Mouse (Mus musculus): ENCODE data around the gene Elavl3. TPM values are rescaled to one million over a fixed set of nuclear protein-coding genes. Genes with fewer than 3 reads are reported as not detected.
A peak's percentile ranks its signal among the peaks of the same experiment; 100 is the strongest.

The Elavl3 gene
- total and polyA plus RNA-seq, 3 experiments, result 0.15 to 1.1 TPM; not detected in 1

- no peaks in the 10 kb centered on the region for H3K36me3 ChIP-seq (ENCODE audit: control insufficient read depth in 1 of 2, insufficient read depth in 2 of 2, low read length in 2 of 2)
- no peaks in the 10 kb centered on the region for H3K4me1 ChIP-seq (ENCODE audit: control insufficient read depth in 1 of 2, insufficient read depth in 2 of 2, low read length in 2 of 2)
- no peak for DNase-seq (ENCODE audit: low read depth, low spot score)
- H3K27me3 ChIP-seq (ENCODE audit: control insufficient read depth in 1 of 2, insufficient read depth in 2 of 2, low read length in 2 of 2), result peaks cover 4 to 5% of the 10 kb centered on the region in 2 experiments; a peak in 3 of 4 replicates
- no peak for TF ChIP-seq JUND (IDR thresholded peaks at IDR 0.05; ENCODE audit: low read depth, low read length)
- TF ChIP-seq CTCF (IDR thresholded peaks at IDR 0.05 in 2 of 3, conservative IDR thresholded peaks at IDR 0.05 in 1 of 3; ENCODE audit: control insufficient read depth in 1 of 3, insufficient read depth in 1 of 3, low read depth in 2 of 3, low read length in 3 of 3, poor library complexity in 1 of 3, severe bottlenecking in 1 of 3), result peak in 1 of 3 experiments; percentile 3; a peak in 1 of 6 replicates
- no peak overlapping the region for H3K9ac ChIP-seq (ENCODE audit: control insufficient read depth, low read depth, low read length, poor library complexity, severe bottlenecking)
- H3K27ac ChIP-seq (ENCODE audit: control insufficient read depth, low read depth, low read length), result no peak overlapping the region
- no peaks in the 10 kb centered on the region for H3K79me2 ChIP-seq (ENCODE audit: control insufficient read depth, insufficient read depth, low read length, poor library complexity)
- no peak overlapping the region for H3K4me3 ChIP-seq (ENCODE audit: control insufficient read depth in 1 of 2, insufficient read depth in 1 of 2, low read depth in 2 of 2, low read length in 2 of 2)
- no peaks in the 10 kb centered on the region for H3K9me3 ChIP-seq (replicated peaks; ENCODE audit: insufficient read depth, low read length)
Measured at GRCm38 (mm10) chr9:21976626-21977175, 75.1 kb downstream of the Elavl3 start.

- Histone ChIP-seq H3K27me3 (ENCODE audit: control insufficient read depth in 1 of 2, insufficient read depth in 2 of 2, low read length in 2 of 2) (peaks cover 2 to 4% of the 10 kb centered on the region in 2 experiments; a peak in 2 of 4 replicates), H3K4me1 (ENCODE audit: control insufficient read depth in 1 of 2, insufficient read depth in 2 of 2, low read length in 2 of 2) (peaks cover under 1% of the 10 kb centered on the region in 2 experiments; a peak in 3 of 4 replicates), H3K27ac (ENCODE audit: control insufficient read depth, low read depth, low read length) (no peak overlapping the region), H3K36me3 (ENCODE audit: control insufficient read depth in 1 of 2, insufficient read depth in 2 of 2, low read length in 2 of 2) (peaks cover 0 to under 1% of the 10 kb centered on the region in 2 experiments; a peak in 2 of 4 replicates), H3K9me3 (replicated peaks; ENCODE audit: insufficient read depth, low read length) (no peaks in the 10 kb centered on the region), H3K4me3 (ENCODE audit: control insufficient read depth in 1 of 2, insufficient read depth in 1 of 2, low read depth in 2 of 2, low read length in 2 of 2) (no peak overlapping the region), H3K79me2 (ENCODE audit: control insufficient read depth, insufficient read depth, low read length, poor library complexity) (no peaks in the 10 kb centered on the region), H3K9ac (ENCODE audit: control insufficient read depth, low read depth, low read length, poor library complexity, severe bottlenecking) (no peak overlapping the region)
- TF ChIP-seq POLR2A (IDR thresholded peaks at IDR 0.05; ENCODE audit: control insufficient read depth in 1 of 2, insufficient read depth in 1 of 2, low read depth in 1 of 2, low read length in 2 of 2, poor library complexity in 1 of 2), result no peak
- no peak for DNase-seq (ENCODE audit: low read depth, low spot score)
Measured at GRCm38 (mm10) chr9:21969304-21969703, 82.5 kb downstream of the Elavl3 start.

- H3K9ac ChIP-seq (ENCODE audit: control insufficient read depth, low read depth, low read length, poor library complexity, severe bottlenecking), result no peak overlapping the region
- H3K27ac ChIP-seq (ENCODE audit: control insufficient read depth, low read depth, low read length), result no peak overlapping the region
- H3K4me3 ChIP-seq (ENCODE audit: control insufficient read depth in 1 of 2, insufficient read depth in 1 of 2, low read depth in 2 of 2, low read length in 2 of 2), result no peak overlapping the region
- peaks cover 4% of the 10 kb centered on the region in 2 experiments for H3K4me1 ChIP-seq (ENCODE audit: control insufficient read depth in 1 of 2, insufficient read depth in 2 of 2, low read length in 2 of 2)
- no peaks in the 10 kb centered on the region for H3K79me2 ChIP-seq (ENCODE audit: control insufficient read depth, insufficient read depth, low read length, poor library complexity)
- no peak for TF ChIP-seq ZNF384 (IDR thresholded peaks at IDR 0.05; ENCODE audit: low read depth, low read length)
- no peak for TF ChIP-seq BHLHE40 (IDR thresholded peaks at IDR 0.05; ENCODE audit: borderline replicate concordance, low read depth, low read length)
- no peak for TF ChIP-seq POLR2AphosphoS5 (IDR thresholded peaks at IDR 0.05; ENCODE audit: borderline replicate concordance, low read depth, low read length)
- TF ChIP-seq ETS1 (IDR thresholded peaks at IDR 0.05; ENCODE audit: low read depth, low read length), result no peak
- no peak for TF ChIP-seq MEF2A (IDR thresholded peaks at IDR 0.05; ENCODE audit: extremely low read depth, insufficient replicate concordance, low read depth, low read length, poor library complexity, severe bottlenecking)
- TF ChIP-seq GABPA (IDR thresholded peaks at IDR 0.05; ENCODE audit: low read depth, low read length), result no peak
- no peak for TF ChIP-seq MYB (IDR thresholded peaks at IDR 0.05; ENCODE audit: low read depth, low read length)
- no peak for TF ChIP-seq JUND (IDR thresholded peaks at IDR 0.05; ENCODE audit: low read depth, low read length)
- TF ChIP-seq CHD1 (IDR thresholded peaks at IDR 0.05; ENCODE audit: low read depth, low read length), result no peak
- no peak for TF ChIP-seq KAT2A (conservative IDR thresholded peaks at IDR 0.05; ENCODE audit: low read depth, low read length)
- no peak for TF ChIP-seq RAD21 (IDR thresholded peaks at IDR 0.05; ENCODE audit: low read depth, low read length)
- no peak for TF ChIP-seq SMC3 (IDR thresholded peaks at IDR 0.05; ENCODE audit: low read depth, low read length)
- no peak for TF ChIP-seq ZKSCAN1 (IDR thresholded peaks at IDR 0.05; ENCODE audit: low read depth, low read length)
- no peak for TF ChIP-seq ZMIZ1 (IDR thresholded peaks at IDR 0.05; ENCODE audit: low read depth, low read length)
- TF ChIP-seq EP300 (IDR thresholded peaks at IDR 0.05; ENCODE audit: low read depth in 1 of 2, low read length in 2 of 2), result no peak
- TF ChIP-seq MAZ (IDR thresholded peaks at IDR 0.05; ENCODE audit: low read depth, low read length), result no peak
- TF ChIP-seq CHD2 (IDR thresholded peaks at IDR 0.05; ENCODE audit: low read length), result no peak
- TF ChIP-seq UBTF (IDR thresholded peaks at IDR 0.05; ENCODE audit: borderline replicate concordance, insufficient read depth, low read depth, low read length), result no peak
- H3K27me3 ChIP-seq (ENCODE audit: control insufficient read depth in 1 of 2, insufficient read depth in 2 of 2, low read length in 2 of 2), result peaks cover 2 to 4% of the 10 kb centered on the region in 2 experiments; a peak in 2 of 4 replicates
- H3K9me3 ChIP-seq (replicated peaks; ENCODE audit: insufficient read depth, low read length), result no peaks in the 10 kb centered on the region
- peaks cover 0 to 4% of the 10 kb centered on the region in 2 experiments; a peak in 2 of 4 replicates for H3K36me3 ChIP-seq (ENCODE audit: control insufficient read depth in 1 of 2, insufficient read depth in 2 of 2, low read length in 2 of 2)
- DNase-seq (ENCODE audit: low read depth, low spot score), result no peak
Measured at GRCm38 (mm10) chr9:21968883-21969282, 82.9 kb downstream of the Elavl3 start.

All from MEL (cell line).